Mouse (Mus musculus): ENCODE data around the gene Olfr43.

Gene Olfr43

GRCm38 (mm10) chr11:74211279-74211678 lies at the start of gene Olfr43:
Gene Olfr43 (minus strand): TSS chr11:74211379.
- no peak for DNase-seq (ENCODE audit: low spot score in 2 of 2)

- no peak for DNase-seq (ENCODE audit: low spot score in 2 of 2)
Observed at GRCm38 (mm10) chr11:74259508-74259907, 48.3 kb upstream of the Olfr43 start, which contains the start of gene Olfr406. Gene Olfr406 (plus strand): TSS chr11:74259808.

- no peak for DNase-seq (ENCODE audit: low spot score in 2 of 2)
Observed at GRCm38 (mm10) chr11:74241201-74241600, 30.0 kb upstream of the Olfr43 start.

GRCm38 (mm10) chr11:74185949-74186348 lies 25.2 kb downstream of the Olfr43 start, which contains the start of gene Olfr403:
Gene Olfr403 (plus strand): TSS chr11:74186249.
- no peak for DNase-seq (ENCODE audit: low spot score in 2 of 2)

- DNase-seq (ENCODE audit: low spot score in 2 of 2), result no peak
Observed at GRCm38 (mm10) chr11:74183745-74184144, 27.4 kb downstream of the Olfr43 start.

GRCm38 (mm10) chr11:74183168-74183567 lies 28.0 kb downstream of the Olfr43 start:
- DNase-seq (ENCODE audit: low spot score in 2 of 2), result no peak

- DNase-seq (ENCODE audit: low spot score in 2 of 2), result no peak
Observed at GRCm38 (mm10) chr11:74168771-74169170, 42.4 kb downstream of the Olfr43 start.

All from spleen, postnatal 4 days (tissue).